Mouse (Mus musculus) ES-E14 (cell line): ENCODE data around the gene Mta1. TPM values are rescaled to one million over a fixed set of nuclear protein-coding genes. Genes with fewer than 3 reads are reported as not detected.

ENCODE experiments used
- DNase-seq: peaks from one replicate; pipeline ENCODE4 v3.0.0-alpha.2; 2013; ENCODE audit warnings: low read depth, low spot score
- H3K27ac ChIP-seq: 2 replicates; pipeline ENCODE4 v1.5.1; 2012; ENCODE audit warnings: low read depth, mild to moderate bottlenecking, low read length, moderate library complexity, mixed read lengths; ENCODE audit not compliant: poor library complexity, insufficient read depth, severe bottlenecking
- H3K36me3 ChIP-seq: 2 replicates; pipeline ENCODE4 v1.6.1; 2012; ENCODE audit warnings: mild to moderate bottlenecking, low read length, moderate library complexity, mixed read lengths; ENCODE audit not compliant: control insufficient read depth, poor library complexity, insufficient read depth, severe bottlenecking
- H3K4me1 ChIP-seq, 2 experiments: fragments of 150-350 bp in 1 of 2; sonication (generic) in 1 of 2; 2 replicates each; pipeline ENCODE4 v1.6.1; 2012; ENCODE audit warnings: low read length in 2 of 2, mild to moderate bottlenecking in 1 of 2, mixed read lengths in 1 of 2; ENCODE audit not compliant: control insufficient read depth in 2 of 2, insufficient read depth in 2 of 2, poor library complexity in 1 of 2
- H3K4me3 ChIP-seq, 2 experiments: fragments of 150-350 bp in 1 of 2; sonication (generic) in 1 of 2; 2 replicates each; pipeline ENCODE4 v1.5.1; 2012; ENCODE audit warnings: low read length in 2 of 2, low read depth in 1 of 2, mild to moderate bottlenecking in 1 of 2, mixed read lengths in 1 of 2; ENCODE audit not compliant: insufficient read depth in 1 of 2, poor library complexity in 1 of 2, severe bottlenecking in 1 of 2
- H3K9ac ChIP-seq: 2 replicates; pipeline ENCODE4 v1.6.1; 2012; ENCODE audit warnings: low read depth, mild to moderate bottlenecking, low read length, mixed read lengths; ENCODE audit not compliant: poor library complexity, insufficient read depth, severe bottlenecking
- H3K9me3 ChIP-seq: fragments of 150-350 bp; sonication (generic); 2 replicates; pipeline ENCODE4 v1.6.1; 2012; ENCODE audit warnings: low read depth, mild to moderate bottlenecking, low read length; ENCODE audit not compliant: control insufficient read depth, insufficient read depth
- CHD2 ChIP-seq: IDR thresholded peaks from 2 replicates; pipeline ENCODE4 v1.6.1; 2014; ENCODE audit warnings: mild to moderate bottlenecking, low read depth, low read length, inconsistent platforms
- HCFC1 ChIP-seq: IDR thresholded peaks from 2 replicates; pipeline ENCODE4 v1.6.1; 2012; ENCODE audit warnings: low read length, inconsistent platforms, borderline replicate concordance; ENCODE audit not compliant: insufficient read depth
- MAFK ChIP-seq: IDR thresholded peaks from 2 replicates; pipeline ENCODE4 v1.6.1; 2014; ENCODE audit warnings: mild to moderate bottlenecking, low read depth, low read length, inconsistent platforms; ENCODE audit not compliant: insufficient read depth
- ZC3H11A ChIP-seq: IDR thresholded peaks from 2 replicates; pipeline ENCODE4 v1.6.1; 2012; ENCODE audit warnings: low read depth, mild to moderate bottlenecking, inconsistent platforms, low read length, borderline replicate concordance
- ZNF384 ChIP-seq: IDR thresholded peaks from 2 replicates; pipeline ENCODE4 v1.6.1; 2012; ENCODE audit warnings: low read depth, low read length, inconsistent platforms
- in situ Hi-C, 2 experiments: fragments of 600-800 bp; cut with MboI; formaldehyde crosslinking; loops; one replicate each; pipeline ENCODE4 v1.15.1; 2025; ENCODE audit warnings: low sequenced_read_pairs in 2 of 2, inconsistent platforms in 1 of 2; ENCODE audit not compliant: unreplicated experiment in 2 of 2
- total RNA-seq: library from RNA; depleted of rRNA; stranded (reverse); fragments of 300-350 nt; gene quantifications from 2 replicates; pipeline ENCODE4 v1.2.3, GENCODE M21; 2012

Mta1 gene
- total RNA-seq, 1 experiment, result 30.3 TPM

DNA sequence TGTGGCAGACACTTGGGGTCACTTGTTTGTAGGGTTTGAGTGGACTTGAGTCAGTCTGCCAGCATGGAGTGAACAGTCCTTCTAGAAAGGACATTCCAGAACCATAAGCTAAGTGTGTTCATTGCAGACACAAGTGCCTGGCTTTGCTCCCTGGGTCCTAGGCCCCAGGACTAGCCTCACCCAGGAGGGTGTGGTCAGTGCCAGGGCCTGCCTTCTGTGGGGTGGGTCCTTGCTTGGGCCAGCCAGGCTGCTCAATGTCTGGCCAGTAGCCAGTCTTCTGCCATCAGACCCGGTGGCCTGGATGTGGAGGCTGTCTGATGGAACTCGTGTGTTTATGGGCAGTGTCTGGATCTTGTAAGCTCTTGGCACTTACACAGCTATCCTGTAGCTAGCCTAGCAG lies 34.5 kb downstream of the Mta1 start:
- H3K4me3 ChIP-seq, result no peak overlapping the region
- DNase-seq, result no peak
- TF ChIP-seq ZC3H11A (no peak), CHD2 (no peak), ZNF384 (no peak), MAFK (no peak), HCFC1 (no peak)
- in situ Hi-C loops, result no loop called here
- peaks cover 0 to 4% of the 10 kb centered on the region in 2 experiments; a peak in 1 of 4 replicates for H3K4me1 ChIP-seq
- no peak overlapping the region for H3K9ac ChIP-seq
- H3K36me3 ChIP-seq, result peaks cover 89% of the 10 kb centered on the region
- no peak overlapping the region for H3K27ac ChIP-seq
- H3K9me3 ChIP-seq, result no peaks in the 10 kb centered on the region

DNA sequence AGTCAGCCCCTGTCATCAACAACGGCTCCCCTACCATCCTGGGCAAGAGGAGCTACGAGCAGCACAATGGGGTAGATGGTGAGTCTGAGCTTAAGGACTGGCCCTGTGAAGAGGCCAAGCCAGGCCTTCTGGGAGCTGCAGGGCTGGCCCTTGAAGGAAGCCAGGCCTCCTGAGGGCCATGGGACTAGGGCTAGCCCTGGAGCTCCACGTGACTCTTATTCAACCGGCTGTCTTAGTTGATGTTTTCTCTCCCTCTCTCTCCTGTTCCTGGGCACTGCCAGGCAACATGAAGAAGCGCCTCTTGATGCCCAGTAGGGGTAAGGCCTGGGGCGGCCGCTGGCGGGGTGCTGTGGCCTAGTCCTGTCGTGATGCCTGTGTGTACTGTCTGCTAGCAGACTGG lies 35.2 kb downstream of the Mta1 start:
- Histone ChIP-seq H3K4me3 (no peak overlapping the region), H3K9me3 (no peaks in the 10 kb centered on the region), H3K9ac (no peak overlapping the region), H3K27ac (no peak overlapping the region), H3K36me3 (peaks cover 82% of the 10 kb centered on the region), H3K4me1 (peaks cover 0 to 4% of the 10 kb centered on the region in 2 experiments; a peak in 1 of 4 replicates)
- no peak for DNase-seq
- no peak for TF ChIP-seq CHD2
- TF ChIP-seq ZNF384, result no peak
- TF ChIP-seq ZC3H11A, result no peak
- TF ChIP-seq HCFC1, result no peak
- no peak for TF ChIP-seq MAFK
- in situ Hi-C loops, result no loop called here

DNA sequence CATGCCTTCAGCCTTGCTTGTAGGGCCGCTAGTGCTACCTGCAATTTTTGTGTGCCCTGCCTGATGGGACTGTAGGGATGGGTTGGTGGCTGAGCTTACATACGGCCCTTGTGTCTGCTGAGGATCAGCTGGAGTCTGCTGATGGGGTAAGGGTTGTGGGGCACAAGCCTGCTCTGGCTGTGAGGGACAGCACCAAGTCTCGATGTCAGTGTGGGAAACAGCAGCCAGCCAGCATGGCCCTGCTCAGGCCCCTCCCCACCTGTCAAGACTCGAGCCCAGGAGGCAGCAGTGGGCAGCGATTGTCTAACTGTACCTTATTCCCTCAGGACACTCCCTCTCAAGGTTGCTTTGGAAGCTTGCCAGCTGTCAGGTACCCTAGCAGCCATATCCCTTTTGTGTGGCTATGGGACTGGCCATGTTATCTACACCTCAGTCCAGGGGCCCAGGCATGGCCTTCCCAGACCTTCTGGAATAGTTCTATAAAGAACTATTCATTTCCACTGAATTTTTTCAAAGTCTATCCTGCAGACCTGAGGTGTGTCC lies 35.9 kb downstream of the Mta1 start:
- H3K9ac ChIP-seq, result no peak overlapping the region
- DNase-seq, result no peak
- TF ChIP-seq MAFK, result no peak
- TF ChIP-seq ZNF384, result no peak
- TF ChIP-seq CHD2, result no peak
- TF ChIP-seq HCFC1, result no peak
- no peak for TF ChIP-seq ZC3H11A
- peaks cover 77% of the 10 kb centered on the region for H3K36me3 ChIP-seq
- no peak overlapping the region for H3K4me3 ChIP-seq
- H3K9me3 ChIP-seq, result no peaks in the 10 kb centered on the region
- H3K4me1 ChIP-seq, result peaks cover 0 to 5% of the 10 kb centered on the region in 2 experiments; a peak in 1 of 4 replicates
- no peak overlapping the region for H3K27ac ChIP-seq
- in situ Hi-C loops, result no loop called here

DNA sequence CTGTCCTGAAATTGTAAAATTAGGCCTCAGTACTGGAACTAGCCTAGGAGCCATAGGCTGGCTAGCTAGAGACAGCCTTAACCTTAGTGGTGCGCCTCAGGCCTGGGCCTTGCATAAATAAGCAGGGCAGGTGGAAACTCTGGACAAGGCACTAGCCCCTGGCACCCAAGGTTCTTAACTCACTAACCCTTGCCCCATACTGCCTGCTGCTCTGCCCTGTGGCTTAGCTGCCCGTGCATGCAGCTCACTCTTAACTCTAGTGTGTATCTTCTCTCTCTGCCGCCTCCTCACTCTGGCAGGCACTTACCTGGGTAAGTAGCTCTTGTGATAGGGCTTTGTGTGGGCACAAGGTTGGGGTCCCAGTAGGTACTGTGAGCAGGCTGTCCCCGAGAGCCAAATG lies 36.4 kb downstream of the Mta1 start:
- in situ Hi-C loops, result no loop called here
- Histone ChIP-seq H3K4me3 (no peak overlapping the region), H3K36me3 (peaks cover 71% of the 10 kb centered on the region), H3K4me1 (peaks cover 0 to 10% of the 10 kb centered on the region in 2 experiments; a peak in 1 of 4 replicates), H3K9ac (no peak overlapping the region), H3K9me3 (no peaks in the 10 kb centered on the region), H3K27ac (no peak overlapping the region)
- DNase-seq, result no peak
- TF ChIP-seq MAFK, result no peak
- TF ChIP-seq ZC3H11A, result no peak
- no peak for TF ChIP-seq ZNF384
- TF ChIP-seq CHD2, result no peak
- no peak for TF ChIP-seq HCFC1

DNA sequence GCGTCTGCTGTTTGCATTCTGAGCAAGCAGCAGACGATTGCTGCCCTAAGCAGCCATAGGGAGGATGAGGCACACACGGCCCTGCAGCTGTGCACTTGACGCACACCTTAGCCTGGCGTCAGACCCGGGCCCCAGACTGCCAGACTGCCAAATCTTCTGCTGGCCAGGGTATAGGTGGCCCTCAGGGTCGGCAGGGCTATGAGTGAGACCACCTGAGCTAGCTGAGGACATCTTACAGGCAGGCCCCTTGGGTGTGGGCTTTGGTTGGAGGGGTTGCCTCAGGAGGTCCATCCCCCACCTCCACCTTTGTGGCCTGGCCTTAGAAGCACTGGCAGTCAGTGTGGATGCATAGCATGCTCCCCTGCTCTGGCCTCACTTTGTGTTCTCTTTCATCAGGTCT lies 37.3 kb downstream of the Mta1 start:
- TF ChIP-seq MAFK (no peak), CHD2 (no peak), ZC3H11A (no peak), HCFC1 (no peak), ZNF384 (no peak)
- H3K36me3 ChIP-seq, result peaks cover 63% of the 10 kb centered on the region
- no peak for DNase-seq
- in situ Hi-C loops, result no loop called here
- H3K9ac ChIP-seq, result no peak overlapping the region
- H3K9me3 ChIP-seq, result no peaks in the 10 kb centered on the region
- H3K4me3 ChIP-seq, result no peak overlapping the region
- peaks cover 0 to 13% of the 10 kb centered on the region in 2 experiments; a peak in 1 of 4 replicates for H3K4me1 ChIP-seq
- H3K27ac ChIP-seq, result no peak overlapping the region
